Mouse (Mus musculus): ENCODE measurements around the gene Esr2. TPM values are rescaled to one million over a fixed set of nuclear protein-coding genes. Genes with fewer than 3 reads are reported as not detected.
"Not testable (repeated sequence)": the region's sequence is repeated elsewhere in the genome, so short reads cannot be mapped to it uniquely, and the experiment has no call there.

The Esr2 gene
- total RNA-seq, 2 experiments from 2014 or later: 0.44 to 0.45 TPM

- no peak for DNase-seq (ENCODE audit: low spot score in 2 of 2)
These were observed 11.4 kb downstream of the Esr2 start for GRCm38 (mm10) chr12:76165641-76166040.

- DNase-seq (ENCODE audit: low spot score in 2 of 2): not testable (repeated sequence)
These were observed 24.7 kb downstream of the Esr2 start for GRCm38 (mm10) chr12:76152389-76152788.

- DNase-seq (ENCODE audit: low spot score in 2 of 2): no peak
These were observed 40.4 kb downstream of the Esr2 start for GRCm38 (mm10) chr12:76136701-76137100.

GRCm38 (mm10) chr12:76133081-76133480 is 44.0 kb downstream of the Esr2 start:
- not testable (repeated sequence) for DNase-seq (ENCODE audit: low spot score in 2 of 2)

- DNase-seq (ENCODE audit: low spot score in 2 of 2): no peak
These were observed 44.5 kb downstream of the Esr2 start for GRCm38 (mm10) chr12:76132591-76132990.

- no peak for DNase-seq (ENCODE audit: low spot score in 2 of 2)
These were observed 46.2 kb downstream of the Esr2 start for GRCm38 (mm10) chr12:76130891-76131290.

- DNase-seq (ENCODE audit: low spot score in 2 of 2): peak in 1 of 2 experiments; percentile 7
These were observed 46.8 kb downstream of the Esr2 start for GRCm38 (mm10) chr12:76130281-76130680.

GRCm38 (mm10) chr12:76128831-76129230 is 48.2 kb downstream of the Esr2 start:
- no peak for DNase-seq (ENCODE audit: low spot score in 2 of 2)

- no peak for DNase-seq (ENCODE audit: low spot score in 2 of 2)
These were observed 48.8 kb downstream of the Esr2 start for GRCm38 (mm10) chr12:76128306-76128705.

- no peak for DNase-seq (ENCODE audit: low spot score in 2 of 2)
These were observed 53.8 kb downstream of the Esr2 start for GRCm38 (mm10) chr12:76123223-76123622.

GRCm38 (mm10) chr12:76117632-76118153 is 59.4 kb downstream of the Esr2 start:
- no peak for DNase-seq (ENCODE audit: low spot score in 2 of 2)

- no peak for DNase-seq (ENCODE audit: low spot score in 2 of 2)
These were observed 60.5 kb downstream of the Esr2 start for GRCm38 (mm10) chr12:76116577-76116976.

- DNase-seq (ENCODE audit: low spot score in 2 of 2): no peak
These were observed 66.0 kb downstream of the Esr2 start for GRCm38 (mm10) chr12:76111046-76111445.

GRCm38 (mm10) chr12:76109646-76110405 is 67.2 kb downstream of the Esr2 start:
- DNase-seq (ENCODE audit: low spot score in 2 of 2): no peak

- DNase-seq (ENCODE audit: low spot score in 2 of 2): no peak
These were observed 72.3 kb downstream of the Esr2 start for GRCm38 (mm10) chr12:76104596-76105351.

- peak; percentile 33 to 36 for DNase-seq (ENCODE audit: low spot score in 2 of 2)
These were observed 74.4 kb downstream of the Esr2 start for GRCm38 (mm10) chr12:76102621-76103020.

- peak; percentile 14 to 31 for DNase-seq (ENCODE audit: low spot score in 2 of 2)
These were observed 81.7 kb downstream of the Esr2 start for GRCm38 (mm10) chr12:76095117-76096035.

- no peak for DNase-seq (ENCODE audit: low spot score in 2 of 2)
These were observed 83.2 kb downstream of the Esr2 start for GRCm38 (mm10) chr12:76093613-76094588.

GRCm38 (mm10) chr12:76092789-76093466 is 84.1 kb downstream of the Esr2 start:
- DNase-seq (ENCODE audit: low spot score in 2 of 2): no peak

Measured in left cerebral cortex, adult 18-20 months (tissue).